Mouse (Mus musculus): ENCODE measurements around the gene Mrps21.
"Not testable (repeated sequence)": the region's sequence is repeated elsewhere in the genome, so short reads cannot be mapped to it uniquely, and the experiment has no call there.

- TF ChIP-seq POLR2A (IDR thresholded peaks at IDR 0.05; ENCODE audit: borderline replicate concordance, extremely low read depth, low read depth, low read length); CTCF (IDR thresholded peaks at IDR 0.05; ENCODE audit: insufficient read depth, low read length): not testable (repeated sequence)
These were observed 14.3 kb downstream of the Mrps21 start for GRCm38 (mm10) chr3:95857050-95857449.

All from lung, adult 2 months (tissue).